Mouse (Mus musculus): Measurements from ENCODE around the gene Tmed10. TPM values are rescaled to one million over a fixed set of nuclear protein-coding genes. Genes with fewer than 3 reads are reported as not detected.

Gene Tmed10
- polyA plus RNA-seq, 1 experiment: 144 TPM

GRCm38 (mm10) chr12:85411136-85411535 lies 36.5 kb upstream of the Tmed10 start:
- DNase-seq: no peak
- no peak overlapping the region for H3K27ac ChIP-seq (ENCODE audit: insufficient read depth, low read depth, low read length)
- H3K4me3 ChIP-seq (ENCODE audit: insufficient read depth, low read depth, low read length): no peak overlapping the region
- 60% methylated on average over 2 of the region's 2 CpGs for WGBS
- TF ChIP-seq POLR2A (IDR thresholded peaks at IDR 0.05; ENCODE audit: low read depth, low read length): no peak
- TF ChIP-seq CTCF (conservative IDR thresholded peaks at IDR 0.05; ENCODE audit: insufficient read depth, insufficient read length, low read depth, low read length): no peak
- H3K4me1 ChIP-seq (ENCODE audit: control insufficient read depth, insufficient read depth, low read length): no peaks in the 10 kb centered on the region
- no peaks in the 10 kb centered on the region for H3K36me3 ChIP-seq (ENCODE audit: control insufficient read depth, insufficient read depth, low read length)
- H3K27me3 ChIP-seq (replicated peaks; ENCODE audit: control insufficient read depth, insufficient read depth, low read length): no peaks in the 10 kb centered on the region; the same call in 1 of the 2 replicates

GRCm38 (mm10) chr12:85397960-85398272 lies 23.3 kb upstream of the Tmed10 start:
- Histone ChIP-seq H3K36me3 (ENCODE audit: control insufficient read depth, insufficient read depth, low read length) (no peaks in the 10 kb centered on the region), H3K27ac (ENCODE audit: insufficient read depth, low read depth, low read length) (no peak overlapping the region)

GRCm38 (mm10) chr12:85397063-85397959 lies 22.7 kb upstream of the Tmed10 start:
- Histone ChIP-seq H3K36me3 (ENCODE audit: control insufficient read depth, insufficient read depth, low read length) (no peaks in the 10 kb centered on the region), H3K27me3 (replicated peaks; ENCODE audit: control insufficient read depth, insufficient read depth, low read length) (no peaks in the 10 kb centered on the region), H3K4me1 (ENCODE audit: control insufficient read depth, insufficient read depth, low read length) (no peaks in the 10 kb centered on the region), H3K27ac (ENCODE audit: insufficient read depth, low read depth, low read length) (no peak overlapping the region), H3K4me3 (ENCODE audit: insufficient read depth, low read depth, low read length) (no peak overlapping the region)
- TF ChIP-seq POLR2A (IDR thresholded peaks at IDR 0.05; ENCODE audit: low read depth, low read length): no peak
- TF ChIP-seq CTCF (conservative IDR thresholded peaks at IDR 0.05; ENCODE audit: insufficient read depth, insufficient read length, low read depth, low read length): no peak
- no peak for DNase-seq
- WGBS: 70% methylated on average over 18 of the region's 18 CpGs

More at GRCm38 (mm10) chr12:85397960-85398272, 23.3 kb upstream of the Tmed10 start:
- no peak for DNase-seq
- TF ChIP-seq CTCF (conservative IDR thresholded peaks at IDR 0.05; ENCODE audit: insufficient read depth, insufficient read length, low read depth, low read length) (no peak), POLR2A (IDR thresholded peaks at IDR 0.05; ENCODE audit: low read depth, low read length) (no peak)
- H3K4me1 ChIP-seq (ENCODE audit: control insufficient read depth, insufficient read depth, low read length): no peaks in the 10 kb centered on the region
- WGBS: 69% methylated on average over 4 of the region's 4 CpGs
- no peak overlapping the region for H3K4me3 ChIP-seq (ENCODE audit: insufficient read depth, low read depth, low read length)
- H3K27me3 ChIP-seq (replicated peaks; ENCODE audit: control insufficient read depth, insufficient read depth, low read length): no peaks in the 10 kb centered on the region

GRCm38 (mm10) chr12:85393981-85394380 lies 19.3 kb upstream of the Tmed10 start:
- H3K4me1 ChIP-seq (ENCODE audit: control insufficient read depth, insufficient read depth, low read length): no peaks in the 10 kb centered on the region
- no peak for DNase-seq
- TF ChIP-seq CTCF (conservative IDR thresholded peaks at IDR 0.05; ENCODE audit: insufficient read depth, insufficient read length, low read depth, low read length) (no peak), POLR2A (IDR thresholded peaks at IDR 0.05; ENCODE audit: low read depth, low read length) (no peak)

GRCm38 (mm10) chr12:85393526-85393925 lies 18.9 kb upstream of the Tmed10 start:
- Histone ChIP-seq H3K4me1 (ENCODE audit: control insufficient read depth, insufficient read depth, low read length) (no peaks in the 10 kb centered on the region), H3K4me3 (ENCODE audit: insufficient read depth, low read depth, low read length) (no peak overlapping the region), H3K27ac (ENCODE audit: insufficient read depth, low read depth, low read length) (no peak overlapping the region), H3K36me3 (ENCODE audit: control insufficient read depth, insufficient read depth, low read length) (no peaks in the 10 kb centered on the region), H3K27me3 (replicated peaks; ENCODE audit: control insufficient read depth, insufficient read depth, low read length) (no peaks in the 10 kb centered on the region)
- DNase-seq: no peak
- WGBS: 85% methylated on average over 5 of the region's 5 CpGs
- TF ChIP-seq CTCF (conservative IDR thresholded peaks at IDR 0.05; ENCODE audit: insufficient read depth, insufficient read length, low read depth, low read length) (no peak), POLR2A (IDR thresholded peaks at IDR 0.05; ENCODE audit: low read depth, low read length) (no peak)

More at GRCm38 (mm10) chr12:85393981-85394380, 19.3 kb upstream of the Tmed10 start:
- Histone ChIP-seq H3K4me3 (ENCODE audit: insufficient read depth, low read depth, low read length) (no peak overlapping the region), H3K27me3 (replicated peaks; ENCODE audit: control insufficient read depth, insufficient read depth, low read length) (no peaks in the 10 kb centered on the region), H3K27ac (ENCODE audit: insufficient read depth, low read depth, low read length) (no peak overlapping the region), H3K36me3 (ENCODE audit: control insufficient read depth, insufficient read depth, low read length) (no peaks in the 10 kb centered on the region)
- 56% methylated on average over 7 of the region's 7 CpGs for WGBS

GRCm38 (mm10) chr12:85391148-85391547 lies 16.5 kb upstream of the Tmed10 start:
- DNase-seq: no peak
- TF ChIP-seq POLR2A (IDR thresholded peaks at IDR 0.05; ENCODE audit: low read depth, low read length) (no peak), CTCF (conservative IDR thresholded peaks at IDR 0.05; ENCODE audit: insufficient read depth, insufficient read length, low read depth, low read length) (no peak)
- H3K27ac ChIP-seq (ENCODE audit: insufficient read depth, low read depth, low read length): no peak overlapping the region
- no peaks in the 10 kb centered on the region for H3K4me1 ChIP-seq (ENCODE audit: control insufficient read depth, insufficient read depth, low read length)
- H3K4me3 ChIP-seq (ENCODE audit: insufficient read depth, low read depth, low read length): no peak overlapping the region
- no peaks in the 10 kb centered on the region for H3K36me3 ChIP-seq (ENCODE audit: control insufficient read depth, insufficient read depth, low read length)
- H3K27me3 ChIP-seq (replicated peaks; ENCODE audit: control insufficient read depth, insufficient read depth, low read length): no peaks in the 10 kb centered on the region
- 88% methylated on average over 7 of the region's 7 CpGs for WGBS
